Mouse (Mus musculus): Measurements from ENCODE around the gene Prl7c1. TPM values are rescaled to one million over a fixed set of nuclear protein-coding genes. Genes with fewer than 3 reads are reported as not detected.
"Not testable (repeated sequence)": the region's sequence is repeated elsewhere in the genome, so short reads cannot be mapped to it uniquely, and the experiment has no call there.

Gene Prl7c1
- not detected for total RNA-seq (2021)
- long read RNA-seq, experiment 1, result 0 reads
- long read RNA-seq, experiment 2, result 0 reads

DNA sequence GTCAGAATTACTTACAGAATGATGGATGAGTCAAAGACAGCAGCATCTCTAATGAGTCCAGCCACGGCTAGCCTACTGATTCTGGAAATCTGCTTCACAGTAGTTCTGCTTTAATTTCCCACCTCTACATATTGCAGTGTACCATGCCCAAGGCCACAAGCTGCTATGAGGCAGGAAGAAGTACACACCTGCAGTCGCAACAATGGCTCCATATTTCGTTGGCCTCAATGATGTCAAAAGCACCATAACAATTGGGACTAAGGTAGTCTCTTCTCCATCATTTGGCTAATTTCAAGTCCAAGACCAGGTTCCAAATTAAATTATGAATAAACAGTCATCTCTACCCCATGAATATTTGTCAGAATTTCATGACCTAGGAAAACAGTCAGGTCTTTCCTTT, at the start of gene Prl7c1:
Prl7c1 (minus strand) TSS at position 101 of the 400 bp plus-strand sequence.
- not testable (repeated sequence) for DNase-seq (ENCODE audit: low spot score in 2 of 2)

DNA sequence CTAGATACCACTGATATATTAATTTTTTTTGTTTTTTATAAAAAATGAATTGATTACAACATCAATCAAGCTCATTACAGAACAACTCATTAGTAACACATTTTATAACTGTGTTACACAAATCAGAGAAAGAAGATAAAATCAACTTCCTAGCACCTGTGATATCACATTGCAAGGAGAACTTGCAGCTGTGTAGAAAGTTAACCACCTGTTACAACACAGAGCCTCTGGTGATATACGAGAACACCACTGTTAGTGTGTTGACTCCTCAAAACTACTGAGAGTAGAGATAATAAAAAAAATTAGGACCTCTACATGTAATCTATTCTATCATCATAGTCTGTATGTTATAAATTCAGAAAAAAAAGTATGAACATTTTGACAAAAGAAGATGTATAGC, 22.2 kb upstream of the Prl7c1 start:
- DNase-seq (ENCODE audit: low spot score in 2 of 2), result no peak

DNA sequence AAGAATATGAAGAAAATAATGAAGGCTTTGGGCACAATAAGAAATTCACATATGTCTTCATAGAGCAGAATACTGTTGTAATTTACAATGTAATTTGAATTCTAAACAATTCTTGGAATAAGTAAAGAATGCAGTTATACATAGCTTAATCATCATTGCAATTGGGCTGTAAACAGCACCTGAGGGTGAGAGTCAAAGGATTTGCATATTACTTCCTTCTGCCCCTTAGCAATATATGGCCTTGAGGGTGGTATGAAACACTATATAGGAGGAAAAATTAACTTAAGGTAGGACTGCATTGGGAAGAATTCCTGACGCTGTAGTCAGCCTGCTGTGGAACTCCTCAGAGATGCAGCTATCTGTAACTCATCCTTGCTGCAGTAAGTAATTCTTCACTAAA, 20.8 kb upstream of the Prl7c1 start, which contains the start of gene Prl2a1:
Prl2a1 (plus strand) TSS at position 301 of the 400 bp plus-strand sequence.
- DNase-seq (ENCODE audit: low spot score in 2 of 2), result no peak

DNA sequence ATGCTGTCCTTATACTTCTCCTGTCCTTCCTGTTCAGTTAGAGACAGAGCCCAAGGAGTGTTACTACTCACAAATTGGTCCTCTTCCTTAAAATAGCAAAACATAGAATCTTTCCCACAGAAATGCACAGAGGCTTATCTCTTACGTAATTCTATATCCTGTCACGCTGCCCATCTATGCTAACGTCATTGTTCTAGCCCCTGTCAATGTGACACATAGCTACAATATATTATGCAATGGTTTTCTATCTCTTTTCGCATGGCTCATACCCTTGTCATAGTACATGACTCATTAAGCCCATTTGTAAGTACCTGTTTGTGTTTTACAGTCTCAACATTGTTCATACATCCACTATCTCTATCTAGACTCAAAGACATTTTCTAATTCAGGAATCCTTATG, 18.7 kb upstream of the Prl7c1 start:
- no peak for DNase-seq (ENCODE audit: low spot score in 2 of 2)

DNA sequence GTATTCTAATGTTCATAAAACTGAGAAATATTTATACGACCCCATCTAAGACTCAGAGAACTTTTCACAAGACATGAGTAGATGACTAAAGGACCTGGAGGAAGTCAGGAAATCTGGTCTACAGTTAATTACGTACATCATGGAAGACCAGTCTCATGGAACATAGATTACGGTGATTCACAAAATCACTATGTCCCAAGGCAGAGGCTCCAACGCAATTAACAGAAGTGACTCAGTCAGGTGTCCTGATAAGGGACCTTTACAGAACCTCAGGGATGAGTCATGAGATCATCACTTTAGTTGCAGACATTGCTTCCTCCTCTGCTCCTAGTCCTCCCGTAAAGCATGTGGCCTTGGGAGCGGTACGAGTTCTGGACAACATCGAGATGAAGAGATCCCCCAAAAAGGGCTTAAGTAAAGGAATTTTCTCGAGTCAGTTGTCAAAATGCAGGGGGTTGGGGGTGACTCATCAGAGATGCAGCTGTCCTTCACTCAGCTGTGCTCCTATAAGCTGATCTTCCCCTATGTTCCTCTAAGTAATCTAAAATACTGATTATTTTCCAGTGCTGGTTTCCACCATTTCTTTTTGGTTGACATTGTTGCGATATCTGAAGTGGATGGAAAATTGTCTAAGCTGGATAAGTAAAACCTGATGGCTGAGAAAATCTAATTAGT, 46.0 kb downstream of the Prl7c1 start:
- DNase-seq (ENCODE audit: low spot score in 2 of 2), result no peak

DNA sequence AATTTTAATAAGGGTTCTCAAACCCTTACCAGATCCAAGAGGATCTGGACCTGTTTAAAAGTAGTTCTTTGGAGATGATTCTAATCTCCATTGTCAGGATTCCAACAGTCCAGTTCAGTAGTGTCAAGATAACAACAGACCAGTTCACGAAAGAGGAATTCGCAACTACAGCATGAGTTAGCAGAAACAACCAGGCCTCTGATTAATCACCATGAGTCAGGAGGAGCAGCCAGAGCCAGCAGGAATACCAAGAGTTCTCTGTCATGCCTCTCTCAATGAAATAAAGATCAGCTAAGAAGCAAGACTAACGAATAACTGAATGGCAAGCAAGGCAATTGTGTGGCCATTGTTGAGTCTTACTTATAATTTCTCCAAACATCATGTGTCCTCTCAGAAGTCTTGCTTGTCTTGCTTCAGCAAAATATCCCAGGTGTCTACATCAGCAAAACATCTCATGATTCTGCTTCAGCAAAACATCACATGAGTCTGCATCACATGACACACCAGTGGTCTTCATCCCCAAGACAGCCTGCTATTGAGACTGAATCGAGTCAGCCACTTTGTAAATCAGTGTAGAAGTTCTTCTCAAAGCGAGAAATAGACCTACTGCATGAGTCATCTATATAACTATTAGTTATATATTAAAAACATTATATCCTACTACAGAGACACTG, 50.2 kb downstream of the Prl7c1 start:
- not testable (repeated sequence) for DNase-seq (ENCODE audit: low spot score in 2 of 2)

DNA sequence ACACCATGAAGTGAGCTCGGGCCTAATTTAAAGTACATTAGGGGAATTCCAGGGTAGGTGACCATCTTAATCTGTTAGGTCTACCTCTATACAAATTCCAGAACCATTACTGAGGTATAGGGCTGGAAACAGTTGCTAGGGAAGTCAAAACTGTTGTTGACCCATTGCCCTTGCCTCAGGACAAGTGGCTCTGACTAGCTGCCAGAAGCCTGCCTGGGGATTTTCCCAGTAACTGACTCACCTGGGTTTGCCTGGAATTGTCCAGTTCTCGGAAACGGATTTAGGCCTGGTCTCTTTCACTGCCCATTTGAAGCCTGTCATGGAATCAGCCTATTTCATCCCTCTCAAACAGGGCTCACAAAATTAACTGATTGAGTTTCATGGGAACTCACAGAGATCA, 55.5 kb downstream of the Prl7c1 start:
- not testable (repeated sequence) for DNase-seq (ENCODE audit: low spot score in 2 of 2)

Other genes with a start within 250 kb of the Prl7c1 start
- not detected for gene Prl8a9, start 216.2 kb downstream of the Prl7c1 start, total RNA-seq (2021)
- gene Prl8a1, start 198.6 kb downstream of the Prl7c1 start, total RNA-seq (2021), result not detected
- gene Prl7b1, start 170.2 kb downstream of the Prl7c1 start, total RNA-seq (2021), result not detected
- gene Prl7a1, start 138.3 kb downstream of the Prl7c1 start, total RNA-seq (2021), result not detected
- gene Prl7a2, start 112.8 kb downstream of the Prl7c1 start, total RNA-seq (2021), result not detected
- gene Prl7d1, start 64.1 kb downstream of the Prl7c1 start, total RNA-seq (2021), result not detected
- gene Prl2a1, start 20.9 kb upstream of the Prl7c1 start, total RNA-seq (2021), result not detected
- gene Prl2c1, start 68.5 kb upstream of the Prl7c1 start, total RNA-seq (2021), result not detected
- gene Prl4a1, start 235.4 kb upstream of the Prl7c1 start, total RNA-seq (2021), result not detected